Mouse (Mus musculus) A20 (cell line): ENCODE measurements around the gene Traf4.
A peak's percentile ranks its signal among the peaks of the same experiment; 100 is the strongest.

Experiments used
- DNase-seq: peaks from one replicate; pipeline ENCODE4 v3.0.0-alpha.2; 2011; ENCODE audit warnings: low read depth, low spot score

Gene Traf4

DNA sequence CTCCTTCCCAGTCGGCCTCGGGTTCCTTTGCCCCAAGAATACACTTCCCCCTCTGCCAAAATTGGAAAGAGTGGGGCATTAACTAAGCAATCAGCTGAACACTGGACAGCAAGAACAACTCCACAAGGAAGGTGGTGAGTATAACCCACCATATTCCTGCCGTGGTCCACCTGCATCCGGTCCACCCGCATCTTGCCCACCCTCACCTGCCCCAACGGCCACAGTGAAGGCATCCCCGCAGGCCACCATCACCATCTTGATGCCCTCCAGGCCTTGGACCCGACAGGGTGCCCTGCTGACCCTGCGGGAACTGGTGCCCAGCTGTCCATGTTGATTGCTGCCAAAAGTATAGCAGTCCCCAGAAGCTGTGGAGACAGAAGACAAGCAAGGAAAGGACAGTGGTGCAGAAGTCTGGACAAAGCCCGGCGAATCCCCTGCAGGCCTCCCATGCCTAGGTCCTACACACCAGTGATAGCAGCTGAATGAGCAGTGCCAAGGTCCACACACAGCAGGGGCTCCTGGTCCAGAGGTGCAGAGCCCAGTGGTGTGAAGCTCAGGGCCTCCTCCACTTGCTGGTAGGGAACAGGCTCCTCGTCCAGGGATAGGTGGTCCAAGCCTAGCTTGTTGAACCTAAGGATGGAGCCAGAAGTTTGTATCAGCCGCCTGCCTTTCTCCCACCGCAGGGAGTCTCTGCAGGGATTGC lies 2.0 kb upstream of the Traf4 start:
- no peak for DNase-seq

- DNase-seq = no peak
Measured at GRCm38 (mm10) chr11:78166640-78167039, 1.3 kb upstream of the Traf4 start.

GRCm38 (mm10) chr11:78166161-78166560 lies 772 bp upstream of the Traf4 start:
- no peak for DNase-seq

DNA sequence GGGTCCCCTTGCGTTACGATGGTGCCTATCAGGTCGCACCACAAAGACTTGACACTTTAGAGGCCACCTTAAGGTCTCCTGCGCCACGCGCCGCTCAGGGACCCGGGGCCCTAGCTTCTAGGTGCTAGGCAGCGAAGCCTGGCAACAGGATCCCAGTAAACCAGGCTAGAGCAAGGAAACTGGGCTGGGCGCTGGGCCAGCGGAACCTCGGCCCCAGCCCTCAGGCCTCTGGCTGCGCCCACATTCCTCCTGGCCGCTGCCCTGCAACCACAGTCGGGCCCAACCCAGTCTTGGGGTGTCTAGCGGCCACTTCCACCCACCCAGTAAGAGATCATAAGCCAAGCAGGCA lies 346 bp upstream of the Traf4 start:
- no peak for DNase-seq

- no peak for DNase-seq
Measured at GRCm38 (mm10) chr11:78164604-78164923, 825 bp downstream of the Traf4 start.

DNA sequence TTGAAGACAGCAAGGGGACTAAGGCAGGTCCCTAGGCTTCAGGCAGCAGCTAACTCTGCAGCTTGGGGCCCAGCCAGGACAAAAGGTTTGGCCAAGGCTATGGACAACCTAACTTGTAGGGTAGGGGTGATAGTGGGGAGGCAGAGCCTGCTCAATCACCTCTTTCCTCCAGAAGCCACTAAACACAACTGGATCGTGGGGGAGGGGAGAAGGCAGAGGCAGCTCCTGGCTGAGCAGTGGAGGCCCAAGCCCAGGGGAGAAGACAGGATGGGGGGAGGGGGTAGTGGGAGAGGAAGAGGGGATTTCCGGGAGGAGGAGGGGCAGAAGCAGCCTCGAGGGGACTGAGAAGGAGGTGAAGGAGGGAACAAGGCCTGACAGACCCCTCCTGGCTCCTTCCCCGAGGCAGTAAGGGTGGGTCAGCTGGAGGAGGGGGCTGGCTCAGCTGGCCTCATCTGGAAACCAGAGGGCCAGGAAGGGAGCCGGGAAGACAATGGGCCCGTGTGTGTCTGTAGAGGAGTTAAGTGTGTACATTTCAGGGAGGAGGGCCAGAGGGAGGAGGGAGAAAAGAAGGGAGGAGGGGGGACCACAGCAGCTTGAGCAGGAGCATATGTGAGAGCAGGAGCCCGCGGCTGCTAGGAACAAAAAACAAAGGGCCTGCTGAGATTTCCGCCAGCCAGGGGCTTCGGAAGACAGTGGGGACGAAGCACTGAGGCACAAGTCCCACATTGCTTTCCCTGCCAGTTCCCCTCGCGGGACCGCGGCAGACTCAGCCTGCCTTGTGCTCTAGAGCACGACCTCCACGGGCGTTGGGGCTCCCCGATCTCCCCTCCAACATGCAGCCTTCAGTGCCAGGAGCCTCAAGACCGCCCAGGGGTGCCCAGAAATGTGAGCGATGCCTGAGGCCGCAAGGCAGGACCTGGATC lies 1.4 kb downstream of the Traf4 start:
- DNase-seq = peak; percentile 63

DNA sequence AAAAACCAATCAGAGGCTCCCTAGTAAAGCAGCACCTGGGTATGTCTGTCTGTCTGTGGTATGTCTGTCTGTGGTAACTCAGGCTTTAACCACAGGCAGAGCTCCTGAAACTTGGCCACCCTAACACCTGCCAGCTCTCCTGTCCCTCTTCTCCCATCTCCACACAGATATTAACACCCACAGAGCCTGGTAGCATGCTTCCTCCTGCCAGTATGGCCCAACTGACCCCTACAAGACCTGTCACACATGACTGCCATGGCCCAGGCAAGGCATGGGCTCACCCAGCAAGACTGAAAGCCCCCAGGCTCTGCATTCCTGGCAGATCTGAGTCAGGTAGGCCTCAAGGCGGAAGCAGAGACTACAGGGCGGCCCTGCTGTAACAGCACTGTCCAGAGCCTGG lies 2.3 kb downstream of the Traf4 start:
- DNase-seq = no peak

DNA sequence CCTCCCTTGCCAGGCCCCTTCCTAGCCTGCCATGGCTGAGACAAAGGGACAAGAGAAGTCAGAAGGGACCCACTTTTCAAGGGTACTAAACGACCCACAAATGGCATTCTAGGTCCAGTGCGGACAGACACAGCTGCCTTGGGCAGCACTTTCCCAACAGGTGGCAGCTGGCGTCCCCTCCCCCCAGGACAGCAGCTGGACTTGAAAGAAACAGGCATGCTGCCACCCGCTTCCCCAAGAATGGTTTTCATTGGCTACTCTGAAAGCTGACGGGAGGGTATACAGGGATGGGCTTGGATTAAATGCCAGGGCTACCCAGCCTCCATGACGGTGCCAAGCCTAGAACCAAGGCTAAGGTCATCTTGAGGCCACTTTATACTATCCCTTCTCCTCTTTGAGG lies 2.9 kb downstream of the Traf4 start:
- no peak for DNase-seq

GRCm38 (mm10) chr11:78161968-78162367 lies 3.4 kb downstream of the Traf4 start:
- DNase-seq = no peak

GRCm38 (mm10) chr11:78161169-78161568 lies 4.2 kb downstream of the Traf4 start:
- no peak for DNase-seq

- DNase-seq = no peak
Measured at GRCm38 (mm10) chr11:78160675-78161074, 4.7 kb downstream of the Traf4 start.

GRCm38 (mm10) chr11:78160171-78160570 lies 5.2 kb downstream of the Traf4 start:
- DNase-seq = no peak

DNA sequence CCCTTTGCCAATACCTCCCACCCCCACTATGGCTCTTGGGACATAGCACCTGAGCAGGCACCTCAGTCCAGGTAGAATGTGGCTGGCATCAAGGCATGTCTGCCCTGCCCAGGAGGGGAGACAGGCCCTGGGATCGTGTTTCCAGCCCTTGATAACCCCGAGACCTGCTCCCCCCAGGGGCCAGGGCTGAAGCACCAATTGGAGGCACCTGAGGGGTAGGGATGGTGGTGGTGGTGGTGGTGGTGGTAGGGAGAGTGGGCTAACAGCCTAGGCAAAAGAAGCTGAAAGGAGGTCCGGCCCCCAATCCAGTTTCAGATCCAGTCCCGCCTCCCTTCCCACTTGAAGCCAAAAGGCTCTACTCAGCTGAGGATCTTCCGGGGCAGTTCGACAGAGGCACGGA lies 5.8 kb downstream of the Traf4 start:
- DNase-seq = no peak

DNA sequence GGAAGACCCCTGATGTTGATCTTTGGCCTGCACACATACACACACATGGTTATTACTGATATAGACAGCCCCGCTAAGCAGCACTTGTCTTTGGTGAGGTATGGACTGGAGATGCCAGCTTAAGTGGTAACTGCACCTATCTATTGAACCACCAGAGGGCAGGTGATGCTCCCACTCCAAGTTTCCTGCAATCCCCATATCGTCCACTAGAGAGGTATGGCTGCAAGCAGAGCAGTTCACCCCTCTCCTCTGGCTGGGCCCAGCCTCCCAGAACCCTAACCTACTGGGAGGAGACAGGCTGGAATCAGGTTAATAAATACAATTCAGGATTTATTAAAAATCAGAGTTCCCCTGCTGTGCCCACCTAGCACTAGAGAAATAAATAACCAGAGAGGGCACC lies 6.3 kb downstream of the Traf4 start:
- DNase-seq = peak; percentile 88

- no peak for DNase-seq
Measured at GRCm38 (mm10) chr11:78156156-78156699, 9.2 kb downstream of the Traf4 start.

DNA sequence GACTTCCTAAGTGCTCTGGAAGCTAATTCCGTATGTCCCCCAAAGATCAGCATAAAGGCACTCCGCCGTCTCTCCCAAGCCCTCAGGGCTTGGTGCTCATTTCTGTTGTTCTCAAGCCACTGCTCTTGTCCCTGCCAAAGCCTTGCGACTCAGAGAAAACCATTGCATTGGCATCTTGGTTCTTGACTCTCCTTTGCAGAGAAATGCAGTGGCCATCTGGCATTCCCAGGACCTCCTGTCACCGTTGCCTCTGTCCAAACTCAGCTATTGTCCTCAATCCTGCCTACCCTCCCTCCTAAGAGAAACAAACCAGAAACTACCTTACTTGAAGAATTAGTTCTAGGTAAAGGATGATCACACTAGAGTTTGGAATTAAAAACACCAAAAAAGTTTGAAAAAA lies 9.7 kb downstream of the Traf4 start:
- no peak for DNase-seq

DNA sequence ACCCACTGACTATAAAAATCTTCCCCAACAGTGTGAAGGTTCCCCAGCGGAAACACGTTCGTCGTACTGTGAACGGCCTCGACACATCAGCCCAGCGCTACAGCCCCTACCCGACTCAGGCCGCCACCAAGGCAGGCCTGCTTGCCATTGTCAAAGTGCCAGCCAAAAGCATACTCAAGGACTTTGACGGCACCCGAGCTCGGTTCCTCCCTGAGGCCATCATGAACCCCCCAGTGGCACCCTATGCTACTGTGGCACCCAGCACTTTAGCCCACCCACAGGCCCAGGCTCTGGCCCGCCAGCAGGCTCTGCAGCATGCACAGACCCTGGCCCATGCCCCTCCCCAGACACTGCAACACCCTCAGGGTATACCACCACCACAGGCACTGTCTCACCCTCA lies 11.6 kb downstream of the Traf4 start:
- DNase-seq = no peak

- no peak for DNase-seq
Measured at GRCm38 (mm10) chr11:78152299-78153231, 12.8 kb downstream of the Traf4 start.

DNA sequence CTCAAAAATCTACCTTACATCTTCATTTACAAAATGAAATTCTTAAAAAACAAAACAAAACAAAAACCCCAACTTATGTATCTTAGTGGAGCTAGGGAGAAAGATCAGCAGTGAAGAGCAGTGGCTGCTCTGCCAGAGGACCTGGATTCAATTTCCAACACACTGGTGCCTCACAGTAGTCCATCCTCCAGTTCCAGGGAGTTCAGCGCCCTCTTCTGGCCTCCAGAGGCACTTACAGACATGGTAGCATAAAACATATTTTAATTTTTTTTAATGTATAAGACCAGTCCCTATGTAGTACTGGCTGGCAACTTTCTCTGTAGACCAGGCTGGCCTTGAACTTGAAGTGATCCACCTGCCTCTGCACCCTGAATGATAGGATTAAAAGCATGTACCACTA lies 14.2 kb downstream of the Traf4 start:
- DNase-seq = peak; percentile 59

- DNase-seq = no peak
Measured at GRCm38 (mm10) chr11:78146707-78147543, 18.5 kb downstream of the Traf4 start.

DNA sequence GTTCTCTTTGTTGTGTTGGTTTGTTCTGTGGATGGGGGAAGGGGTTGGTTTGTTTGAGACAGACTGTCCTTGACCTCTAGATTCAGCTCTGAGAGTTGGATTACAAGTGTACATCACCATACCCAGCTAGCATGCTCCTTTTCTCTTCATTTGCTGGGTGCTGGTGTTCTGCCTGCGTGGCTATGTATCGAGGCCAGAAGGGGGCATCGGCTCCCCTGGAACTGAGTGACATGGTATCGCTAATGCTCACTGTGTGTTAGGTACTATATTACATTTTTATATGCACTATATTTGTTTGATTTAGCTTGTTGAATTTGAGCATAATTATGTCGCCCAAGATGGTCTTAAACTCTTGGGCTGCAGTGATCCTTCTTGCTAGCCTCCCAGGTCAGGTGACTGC lies 19.2 kb downstream of the Traf4 start:
- no peak for DNase-seq
